Comparison of ENCODE assay signal across 10 mouse cellular contexts in genomic region chr4:150990148-150990547, GRCm38 (mm10). TPM values are rescaled to one million over a fixed set of nuclear protein-coding genes. Genes with fewer than 3 reads are reported as not detected.
DNase-seq lines count a peak whose midpoint lies in the region; ATAC-seq and TF ChIP-seq lines count a peak whose summit lies in the region.
"Had no signal": no experiment of that assay in that cellular context is flagged by ENCODE, and none has a peak within 500 bp of the region (broad histone marks: within the 10 kb centered on the region; RNA-seq: fewer than 3 reads in every experiment).

No protein-coding gene starts in this region.

- no peaks in the 10 kb centered on the region for H3K4me1 ChIP-seq in G1E (ENCODE audit: insufficient read depth, low read depth, low read length)
- no peaks in the 10 kb centered on the region for H3K4me1 ChIP-seq in bone marrow macrophage, adult 2 months (ENCODE audit: control insufficient read depth, insufficient read depth, low read length)
- H3K4me1 ChIP-seq: liver, embryonic 13.5 days had no signal

- no peaks in the 10 kb centered on the region for H3K36me3 ChIP-seq in G1E (replicated peaks)
- H3K36me3 ChIP-seq: liver, embryonic 13.5 days had no signal

- peak; percentile 47 for TF ChIP-seq CTCF in left cerebral cortex, adult 2 months (IDR thresholded peaks at IDR 0.05)
- TF ChIP-seq CTCF in G1E (IDR thresholded peaks at IDR 0.05; ENCODE audit: low read depth, low read length): peak; percentile 19; the same call in 1 of the 2 replicates
- peak; percentile 50 for TF ChIP-seq CTCF in bone marrow macrophage, adult 2 months (IDR thresholded peaks at IDR 0.05; ENCODE audit: low read depth, low read length)

- H3K4me3 ChIP-seq in left cerebral cortex, adult 2 months: no peak overlapping the region
- H3K4me3 ChIP-seq in G1E (ENCODE audit: low read depth, low read length): no peak overlapping the region
- H3K4me3 ChIP-seq in bone marrow macrophage, adult 2 months (ENCODE audit: insufficient read depth, low read length): no peak overlapping the region
- H3K4me3 ChIP-seq: liver, embryonic 13.5 days had no signal

- TF ChIP-seq POLR2A in bone marrow macrophage, adult 2 months (IDR thresholded peaks at IDR 0.05; ENCODE audit: borderline replicate concordance, low read depth, low read length): no peak

- intact Hi-C loops in left cerebral cortex, adult 2 months (cut with DNase I): no loop called here

- no peak for ATAC-seq in G1E (ENCODE audit: extremely low read depth, insufficient number of reproducible peaks, low FRiP score, poor library complexity, severe bottlenecking)

- H3K27me3 ChIP-seq in G1E (ENCODE audit: insufficient read depth, low read length): no peaks in the 10 kb centered on the region
- H3K27me3 ChIP-seq: liver, embryonic 13.5 days had no signal

- no peak overlapping the region for H3K27ac ChIP-seq in left cerebral cortex, adult 2 months
- H3K27ac ChIP-seq in bone marrow macrophage, adult 2 months (ENCODE audit: insufficient read depth, low read depth, low read length): no peak overlapping the region
- H3K27ac ChIP-seq: liver, embryonic 13.5 days had no signal

- H3K9me3 ChIP-seq in G1E (replicated peaks): peaks cover 4% of the 10 kb centered on the region; the same call in 1 of the 2 replicates
- H3K9me3 ChIP-seq: liver, embryonic 13.5 days had no signal

- no peak for DNase-seq in left cerebral cortex, adult 2 months (ENCODE audit: extremely low spot score in 1 of 2, low spot score in 2 of 2)
- no peak for DNase-seq in left cerebral cortex, adult 9 months (ENCODE audit: low spot score in 2 of 2)
- no peak for DNase-seq in G1E (ENCODE audit: low spot score)
- DNase-seq in lung, postnatal 14 days: peak; percentile 61
- DNase-seq in cerebellum, adult 11-12 months: no peak
- no peak for DNase-seq in cerebellum, adult 18-20 months
- no peak for DNase-seq in layer of hippocampus, adult 18-20 months (ENCODE audit: low spot score in 2 of 2)
- DNase-seq: liver, embryonic 13.5 days had no signal

RNA-seq across cellular contexts. Expression of gene Uts2, which starts 6.7 kb away (rescaled TPM):
- total RNA-seq in left cerebral cortex, adult 2 months (2021): not detected
- total RNA-seq in G1E (2014; fragmentation: Nextera tagmentation) (not detected in 2 replicates), G1E (2017) (not detected in 2 replicates)
- not detected in 2 replicates for polyA plus RNA-seq in G1E (2012)
- not detected in 2 replicates for polyA plus RNA-seq in bone marrow macrophage, adult 2 months (2012; ENCODE audit: insufficient read depth, insufficient read length, missing spikeins)
- total RNA-seq in layer of hippocampus, adult 18-20 months (2021): not detected
- polyA plus RNA-seq: liver, embryonic 13.5 days; spleen, adult 2 months had no signal

RNA-seq across cellular contexts. Expression of gene Per3, which starts 54.3 kb away (rescaled TPM):
- total RNA-seq in left cerebral cortex, adult 2 months (2021): 10 to 100 TPM; 25.1 to 29.9 TPM
- total RNA-seq in G1E (2014; fragmentation: Nextera tagmentation) (6.5 and 8.3 TPM in 2 replicates), G1E (2017) (3.3 and 3.4 TPM in 2 replicates)
- polyA plus RNA-seq in G1E (2012): 1.2 and 1.6 TPM in 2 replicates
- polyA plus RNA-seq in bone marrow macrophage, adult 2 months (2012; ENCODE audit: insufficient read depth, insufficient read length, missing spikeins): 14.5 and 15.5 TPM in 2 replicates
- total RNA-seq in layer of hippocampus, adult 18-20 months (2021): 10 to 100 TPM; 25.9 to 30.3 TPM
